In the genomic region with DNA sequence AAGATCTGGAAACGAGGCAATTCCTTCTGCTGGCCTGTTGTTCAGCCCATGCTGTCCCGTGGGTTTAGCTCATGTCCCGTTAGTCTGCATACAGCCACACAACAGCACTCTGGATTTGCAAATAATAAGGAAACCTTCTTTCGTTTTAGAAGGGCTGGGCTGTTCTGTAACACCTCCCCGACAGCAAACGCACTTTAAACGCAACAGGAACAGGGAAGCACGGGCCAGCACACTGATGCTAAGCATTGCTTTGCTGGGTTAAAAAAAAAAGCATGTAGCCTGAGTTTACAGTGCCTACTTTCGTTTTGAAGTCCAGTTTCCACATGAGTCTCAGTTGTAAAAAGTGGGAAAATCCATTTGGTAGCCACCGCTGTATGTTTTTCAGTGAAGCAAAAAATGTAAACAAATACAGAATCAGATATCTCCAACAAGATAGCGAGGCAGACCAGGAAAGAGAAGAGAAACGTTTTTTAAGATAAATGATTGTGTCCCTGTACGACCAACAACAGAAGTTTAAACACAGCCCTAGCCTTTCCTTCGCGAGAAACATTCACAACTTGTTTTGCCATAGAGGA, we compare ENCODE assay signal across 10 mouse cellular contexts. TPM values are rescaled to one million over a fixed set of nuclear protein-coding genes. Genes with fewer than 3 reads are reported as not detected.
DNase-seq lines count a peak whose midpoint lies in the region; ATAC-seq lines count a peak whose summit lies in the region.
"Had no signal": no experiment of that assay in that cellular context is flagged by ENCODE, and none has a peak within 500 bp of the region (broad histone marks: within the 10 kb centered on the region; RNA-seq: fewer than 3 reads in every experiment).

No protein-coding gene starts in this region.

- H3K4me3 ChIP-seq in embryonic facial prominence, embryonic 13.5 days, result no peak overlapping the region
- no peak overlapping the region for H3K4me3 ChIP-seq in embryonic facial prominence, embryonic 10.5 days
- H3K4me3 ChIP-seq in lung, embryonic 16.5 days (ENCODE audit: low read length), result peak overlapping the region; percentile 35
- no peak overlapping the region for H3K4me3 ChIP-seq in limb, embryonic 13.5 days
- H3K4me3 ChIP-seq in stomach, embryonic 14.5 days (ENCODE audit: low read depth, low read length), result no peak overlapping the region
- H3K4me3 ChIP-seq in hindbrain, embryonic 13.5 days, result no peak overlapping the region
- H3K4me3 ChIP-seq: myocyte had no signal

- ATAC-seq in embryonic facial prominence, embryonic 13.5 days (ENCODE audit: insufficient number of reproducible peaks, insufficient read depth, low FRiP score, low TSS enrichment, low read depth), result no peak
- ATAC-seq in lung, embryonic 16.5 days (ENCODE audit: low read depth), result no peak
- ATAC-seq in limb, embryonic 13.5 days (ENCODE audit: low FRiP score, low read depth), result no peak
- no peak for ATAC-seq in stomach, embryonic 14.5 days (ENCODE audit: insufficient number of reproducible peaks, insufficient read depth, low FRiP score, low read depth)
- no peak for ATAC-seq in hindbrain, embryonic 13.5 days (ENCODE audit: low FRiP score)

- H3K9ac ChIP-seq in embryonic facial prominence, embryonic 13.5 days, result no peak overlapping the region
- peak overlapping the region; percentile 49 for H3K9ac ChIP-seq in lung, embryonic 16.5 days (ENCODE audit: low read length)
- no peak overlapping the region for H3K9ac ChIP-seq in limb, embryonic 13.5 days
- no peak overlapping the region for H3K9ac ChIP-seq in stomach, embryonic 14.5 days (replicated peaks; ENCODE audit: low read depth, low read length)
- no peak overlapping the region for H3K9ac ChIP-seq in hindbrain, embryonic 13.5 days

- H3K27ac ChIP-seq in embryonic facial prominence, embryonic 13.5 days, result peak overlapping the region; percentile 68
- no peak overlapping the region for H3K27ac ChIP-seq in embryonic facial prominence, embryonic 10.5 days (replicated peaks)
- no peak overlapping the region for H3K27ac ChIP-seq in lung, embryonic 16.5 days (ENCODE audit: low read length)
- peak overlapping the region; percentile 58; the same call in 1 of the 2 replicates for H3K27ac ChIP-seq in limb, embryonic 13.5 days
- no peak overlapping the region for H3K27ac ChIP-seq in stomach, embryonic 14.5 days (ENCODE audit: low read length)
- no peak overlapping the region for H3K27ac ChIP-seq in hindbrain, embryonic 13.5 days

- no peaks in the 10 kb centered on the region for H3K36me3 ChIP-seq in embryonic facial prominence, embryonic 13.5 days
- H3K36me3 ChIP-seq in embryonic facial prominence, embryonic 10.5 days (replicated peaks), result no peaks in the 10 kb centered on the region
- H3K36me3 ChIP-seq in lung, embryonic 16.5 days (ENCODE audit: control insufficient read depth, insufficient read depth, low read length), result no peaks in the 10 kb centered on the region
- no peaks in the 10 kb centered on the region for H3K36me3 ChIP-seq in limb, embryonic 13.5 days
- H3K36me3 ChIP-seq in stomach, embryonic 14.5 days (ENCODE audit: control insufficient read depth, insufficient read depth, low read length), result no peaks in the 10 kb centered on the region
- no peaks in the 10 kb centered on the region for H3K36me3 ChIP-seq in hindbrain, embryonic 13.5 days

- peak overlapping the region; percentile 38 for H3K4me2 ChIP-seq in embryonic facial prominence, embryonic 13.5 days
- peak overlapping the region; percentile 53 for H3K4me2 ChIP-seq in lung, embryonic 16.5 days (ENCODE audit: low read depth, low read length)
- peak overlapping the region; percentile 27 for H3K4me2 ChIP-seq in limb, embryonic 13.5 days (replicated peaks)
- H3K4me2 ChIP-seq in stomach, embryonic 14.5 days (replicated peaks; ENCODE audit: low read depth, low read length), result peak overlapping the region; percentile 30
- no peak overlapping the region for H3K4me2 ChIP-seq in hindbrain, embryonic 13.5 days

- no peaks in the 10 kb centered on the region for H3K27me3 ChIP-seq in embryonic facial prominence, embryonic 13.5 days
- H3K27me3 ChIP-seq in embryonic facial prominence, embryonic 10.5 days (replicated peaks; ENCODE audit: low read depth, poor library complexity, severe bottlenecking), result no peaks in the 10 kb centered on the region
- H3K27me3 ChIP-seq in lung, embryonic 16.5 days (ENCODE audit: control insufficient read depth, insufficient read depth, low read depth, low read length), result no peaks in the 10 kb centered on the region
- no peaks in the 10 kb centered on the region for H3K27me3 ChIP-seq in limb, embryonic 13.5 days
- no peaks in the 10 kb centered on the region for H3K27me3 ChIP-seq in stomach, embryonic 14.5 days (ENCODE audit: control insufficient read depth, insufficient read depth, low read length)
- no peaks in the 10 kb centered on the region for H3K27me3 ChIP-seq in hindbrain, embryonic 13.5 days

- no peaks in the 10 kb centered on the region for H3K9me3 ChIP-seq in embryonic facial prominence, embryonic 13.5 days
- no peaks in the 10 kb centered on the region for H3K9me3 ChIP-seq in embryonic facial prominence, embryonic 10.5 days
- no peaks in the 10 kb centered on the region for H3K9me3 ChIP-seq in lung, embryonic 16.5 days (ENCODE audit: control insufficient read depth, low read length)
- no peaks in the 10 kb centered on the region for H3K9me3 ChIP-seq in limb, embryonic 13.5 days
- H3K9me3 ChIP-seq in stomach, embryonic 14.5 days (ENCODE audit: control insufficient read depth, low read depth, low read length), result no peaks in the 10 kb centered on the region
- H3K9me3 ChIP-seq in hindbrain, embryonic 13.5 days, result no peaks in the 10 kb centered on the region

- peaks cover 9% of the 10 kb centered on the region for H3K4me1 ChIP-seq in embryonic facial prominence, embryonic 13.5 days
- 0 out of 2 replicates have a peak, but pooled peaks cover 4% of the 10 kb centered on the region for H3K4me1 ChIP-seq in embryonic facial prominence, embryonic 10.5 days
- H3K4me1 ChIP-seq in lung, embryonic 16.5 days (replicated peaks; ENCODE audit: control insufficient read depth, insufficient read depth, low read length), result peaks cover 3% of the 10 kb centered on the region; the same call in 1 of the 2 replicates
- H3K4me1 ChIP-seq in limb, embryonic 13.5 days, result peaks cover 26% of the 10 kb centered on the region
- no peaks in the 10 kb centered on the region for H3K4me1 ChIP-seq in stomach, embryonic 14.5 days (ENCODE audit: control insufficient read depth, insufficient read depth, low read length)
- H3K4me1 ChIP-seq in hindbrain, embryonic 13.5 days (replicated peaks), result no peaks in the 10 kb centered on the region; the same call in 1 of the 2 replicates

- no peak for DNase-seq in embryonic facial prominence, embryonic 10.5 days (ENCODE audit: low spot score)
- no peak for DNase-seq in lung, adult 18-20 months
- DNase-seq in neural tube, embryonic 10.5 days (ENCODE audit: extremely low spot score, low spot score), result no peak
- DNase-seq: cerebellum, adult 11-12 months had no signal

- WGBS in embryonic facial prominence, embryonic 13.5 days, result 70% methylated on average over 15 of the region's 15 CpGs
- 87% methylated on average over 15 of the region's 15 CpGs for WGBS in embryonic facial prominence, embryonic 10.5 days
- WGBS in lung, embryonic 16.5 days, result 29% methylated on average over 15 of the region's 15 CpGs
- 54% methylated on average over 15 of the region's 15 CpGs for WGBS in limb, embryonic 13.5 days
- 48% methylated on average over 15 of the region's 15 CpGs for WGBS in stomach, embryonic 14.5 days
- 84% methylated on average over 15 of the region's 15 CpGs for WGBS in hindbrain, embryonic 13.5 days

RNA-seq across cellular contexts. Expression of gene Fyb, which starts 56.6 kb away (rescaled TPM):
- 4.6 and 9.0 TPM in 2 replicates for polyA plus RNA-seq in embryonic facial prominence, embryonic 13.5 days (2015; fragmentation: Nextera tagmentation; extraction: Ambion mirVana)
- 2.3 and 3.3 TPM in 2 replicates for polyA plus RNA-seq in embryonic facial prominence, embryonic 10.5 days (2016; fragmentation: Nextera tagmentation; extraction: Ambion mirVana)
- 7.9 and 9.2 TPM in 2 replicates for polyA plus RNA-seq in lung, embryonic 16.5 days (2015; fragmentation: Nextera tagmentation; extraction: Ambion mirVana)
- 6.1 and 6.4 TPM in 2 replicates for polyA plus RNA-seq in limb, embryonic 13.5 days (2015; fragmentation: Nextera tagmentation; extraction: Ambion mirVana)
- 5.0 and 7.7 TPM in 2 replicates for polyA plus RNA-seq in stomach, embryonic 14.5 days (2014; fragmentation: Nextera tagmentation; extraction: Ambion mirVana)
- polyA plus RNA-seq in hindbrain, embryonic 13.5 days (2015; fragmentation: Nextera tagmentation; extraction: Ambion mirVana), result 3.7 and 4.7 TPM in 2 replicates

Comparison
In these comparisons a context has a peak if more than half of its experiments do, and no peak if none do; other contexts are left out.
1. H3K27ac ChIP-seq: peak in embryonic facial prominence, embryonic 13.5 days (single experiment) and limb, embryonic 13.5 days (single experiment); none in embryonic facial prominence, embryonic 10.5 days (single experiment), lung, embryonic 16.5 days (single experiment), stomach, embryonic 14.5 days (single experiment) and hindbrain, embryonic 13.5 days (single experiment).